Mouse (Mus musculus): ENCODE measurements at regions not wholly inside any gene's neighbourhood (a gene's known extent, or its start where the extent isn't known, plus 50 kb on each side); places are given as distances from the start of the nearest gene placed in this dataset.

- no peak for DNase-seq (ENCODE audit: low read depth, low spot score)
Observed at GRCm38 (mm10) chr12:104567622-104568021, 94.5 kb upstream of the Gsc start.

- DNase-seq (ENCODE audit: low read depth, low spot score) = no peak
Observed at GRCm38 (mm10) chr12:104562961-104563360, 89.8 kb upstream of the Gsc start.

- no peak for DNase-seq (ENCODE audit: low read depth, low spot score)
Observed at GRCm38 (mm10) chr12:104560934-104561565, 87.9 kb upstream of the Gsc start.

GRCm38 (mm10) chr12:104557761-104558160 is 84.6 kb upstream of the Gsc start:
- no peak for DNase-seq (ENCODE audit: low read depth, low spot score)

- no peak for DNase-seq (ENCODE audit: low read depth, low spot score)
Observed at GRCm38 (mm10) chr12:104557307-104557706, 84.2 kb upstream of the Gsc start.

- DNase-seq (ENCODE audit: low read depth, low spot score) = no peak
Observed at GRCm38 (mm10) chr12:104548586-104548985, 75.5 kb upstream of the Gsc start.

- no peak for DNase-seq (ENCODE audit: low read depth, low spot score)
Observed at GRCm38 (mm10) chr12:104547561-104547960, 74.4 kb upstream of the Gsc start.

- DNase-seq (ENCODE audit: low read depth, low spot score) = no peak
Observed at GRCm38 (mm10) chr12:104545993-104546769, 73.1 kb upstream of the Gsc start.

- DNase-seq (ENCODE audit: low read depth, low spot score) = no peak
Observed at GRCm38 (mm10) chr12:104539911-104540310, 66.8 kb upstream of the Gsc start.

- DNase-seq (ENCODE audit: low read depth, low spot score) = no peak
Observed at GRCm38 (mm10) chr12:104538436-104538835, 65.3 kb upstream of the Gsc start.

GRCm38 (mm10) chr12:104531512-104532447 is 58.6 kb upstream of the Gsc start:
- DNase-seq (ENCODE audit: low read depth, low spot score) = no peak

- DNase-seq (ENCODE audit: low read depth, low spot score) = no peak
Observed at GRCm38 (mm10) chr12:104530586-104530985, 57.5 kb upstream of the Gsc start.
